Mouse (Mus musculus) heart, embryonic 13.5 days (tissue): ENCODE results near the gene Lims1. TPM values are rescaled to one million over a fixed set of nuclear protein-coding genes. Genes with fewer than 3 reads are reported as not detected.
A peak's percentile ranks its signal among the peaks of the same experiment; 100 is the strongest.
"Not testable (repeated sequence)": the region's sequence is repeated elsewhere in the genome, so short reads cannot be mapped to it uniquely, and the experiment has no call there.

Experiments
- ATAC-seq: fragments of 200-750 bp; cut with Nextera tagmentation; 2 replicates; pipeline ENCODE4 v1.8.0; 2017; ENCODE audit warnings: moderate TSS enrichment; ENCODE audit not compliant: insufficient number of reproducible peaks, low FRiP score, low TSS enrichment; ENCODE audit errors: extremely low read depth
- H3K27ac ChIP-seq: fragments of 300-500 bp; sonication (generic); replicated peaks from 2 replicates; pipeline ENCODE4 v1.5.1; 2015; ENCODE audit warnings: moderate library complexity, mild to moderate bottlenecking, inconsistent platforms
- H3K27me3 ChIP-seq: fragments of 300-500 bp; sonication (generic); replicated peaks from 2 replicates; pipeline ENCODE4 v1.6.1; 2015; ENCODE audit warnings: mild to moderate bottlenecking, inconsistent platforms
- H3K36me3 ChIP-seq: fragments of 300-500 bp; sonication (generic); 2 replicates; pipeline ENCODE4 v1.6.1; 2015; ENCODE audit warnings: mild to moderate bottlenecking, inconsistent platforms
- H3K4me1 ChIP-seq: fragments of 300-500 bp; sonication (generic); 2 replicates; pipeline ENCODE4 v1.6.1; 2015; ENCODE audit warnings: inconsistent platforms
- H3K4me2 ChIP-seq: fragments of 300-500 bp; sonication (generic); 2 replicates; pipeline ENCODE4 v1.6.1; 2015; ENCODE audit warnings: inconsistent platforms, mild to moderate bottlenecking, moderate library complexity
- H3K4me3 ChIP-seq: fragments of 300-500 bp; sonication (generic); 2 replicates; pipeline ENCODE4 v1.5.1; 2015; ENCODE audit warnings: moderate library complexity, mild to moderate bottlenecking, inconsistent platforms
- H3K9ac ChIP-seq: fragments of 300-500 bp; sonication (generic); 2 replicates; pipeline ENCODE4 v1.6.1; 2015; ENCODE audit warnings: inconsistent platforms, mild to moderate bottlenecking, moderate library complexity
- H3K9me3 ChIP-seq: fragments of 300-500 bp; sonication (generic); 2 replicates; pipeline ENCODE4 v1.6.1; 2016; ENCODE audit warnings: inconsistent platforms
- WGBS: fragments of 180-500 bp; shearing (Covaris S2); methylation state at CpG from one replicate; pipeline ENCODE4 v1.1.7; 2015; ENCODE audit warnings: mixed read lengths; 5-methylcytosine and 5-hydroxymethylcytosine counted together
- polyA plus RNA-seq: library from polyadenylated mRNA; unstranded; fragments of >200 nt; fragmentation: Nextera tagmentation; extraction: Ambion mirVana; gene quantifications from 2 replicates; pipeline ENCODE4 v1.2.1, GENCODE M21; 2015

The Lims1 gene
- polyA plus RNA-seq, 1 experiment from 2014 or later, result 160 TPM

DNA sequence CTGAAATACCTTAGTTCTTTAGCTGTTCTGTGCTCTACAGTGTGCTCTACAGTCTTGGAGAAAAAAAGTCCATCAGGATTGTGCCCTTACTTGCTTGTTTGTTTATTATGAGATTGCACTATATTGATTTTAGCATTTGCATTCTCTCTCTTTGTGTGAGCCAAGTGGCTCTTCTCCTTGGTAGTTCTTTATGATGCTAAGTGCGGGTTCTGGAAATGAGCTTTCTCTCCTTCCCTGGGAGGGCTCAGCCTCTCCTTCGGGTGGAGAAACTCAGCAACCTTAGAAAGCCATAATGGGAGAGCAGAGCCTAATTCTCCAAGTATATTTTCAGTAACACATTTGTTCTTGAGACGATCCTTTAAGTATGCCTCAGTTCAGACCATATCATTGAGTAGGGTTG lies 3.0 kb downstream of the Lims1 start:
- Histone ChIP-seq H3K36me3 (no peaks in the 10 kb centered on the region), H3K4me3 (peak overlapping the region; percentile 26), H3K27me3 (no peaks in the 10 kb centered on the region), H3K4me2 (peak overlapping the region; percentile 75), H3K4me1 (peaks cover 42% of the 10 kb centered on the region), H3K27ac (peak overlapping the region; percentile 32; the same call in 1 of the 2 replicates), H3K9ac (peak overlapping the region; percentile 54), H3K9me3 (no peaks in the 10 kb centered on the region)
- ATAC-seq, result no peak
- WGBS, result 45% methylated on average over 3 of the region's 3 CpGs

- 90% methylated on average over 6 of the region's 6 CpGs for WGBS
- peaks cover 38% of the 10 kb centered on the region for H3K4me1 ChIP-seq
- not testable (repeated sequence) for ATAC-seq
Observed at GRCm38 (mm10) chr10:58327836-58328235, 4.6 kb downstream of the Lims1 start.

GRCm38 (mm10) chr10:58328517-58329108 lies 5.3 kb downstream of the Lims1 start:
- Histone ChIP-seq H3K27me3 (no peaks in the 10 kb centered on the region), H3K4me2 (no peak overlapping the region), H3K27ac (no peak overlapping the region), H3K9me3 (no peaks in the 10 kb centered on the region), H3K4me1 (peaks cover 43% of the 10 kb centered on the region), H3K36me3 (no peaks in the 10 kb centered on the region), H3K9ac (no peak overlapping the region), H3K4me3 (no peak overlapping the region)
- ATAC-seq, result no peak
- WGBS, result 96% methylated on average over 8 of the region's 8 CpGs

More at GRCm38 (mm10) chr10:58327836-58328235, 4.6 kb downstream of the Lims1 start:
- not testable (repeated sequence) for H3K27ac ChIP-seq, H3K9ac ChIP-seq, H3K4me2 ChIP-seq, H3K36me3 ChIP-seq, H3K4me3 ChIP-seq, H3K9me3 ChIP-seq, H3K27me3 ChIP-seq

DNA sequence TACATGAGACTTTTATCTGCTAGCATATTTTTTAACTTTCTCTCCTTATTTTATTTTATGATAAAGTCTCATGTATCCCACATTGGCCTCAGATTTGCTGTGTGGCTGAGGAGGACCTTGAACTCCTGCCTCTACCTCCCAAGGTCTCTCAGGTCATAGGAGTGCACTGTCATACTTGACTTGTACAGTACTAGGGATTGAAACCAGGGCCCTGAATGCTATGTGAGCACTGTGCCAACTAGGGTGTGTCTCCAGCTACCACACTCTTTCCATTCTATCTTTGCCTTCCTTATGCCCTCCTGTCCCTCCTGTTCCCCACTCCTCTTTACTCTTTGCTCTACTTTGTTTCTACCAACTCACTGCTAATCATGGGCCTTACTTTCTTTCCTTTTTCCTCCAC lies 7.4 kb downstream of the Lims1 start:
- no peak for ATAC-seq
- Histone ChIP-seq H3K27me3 (no peaks in the 10 kb centered on the region), H3K4me3 (no peak overlapping the region), H3K4me1 (peaks cover 47% of the 10 kb centered on the region), H3K27ac (no peak overlapping the region), H3K4me2 (no peak overlapping the region), H3K36me3 (no peaks in the 10 kb centered on the region), H3K9me3 (no peaks in the 10 kb centered on the region), H3K9ac (no peak overlapping the region)

DNA sequence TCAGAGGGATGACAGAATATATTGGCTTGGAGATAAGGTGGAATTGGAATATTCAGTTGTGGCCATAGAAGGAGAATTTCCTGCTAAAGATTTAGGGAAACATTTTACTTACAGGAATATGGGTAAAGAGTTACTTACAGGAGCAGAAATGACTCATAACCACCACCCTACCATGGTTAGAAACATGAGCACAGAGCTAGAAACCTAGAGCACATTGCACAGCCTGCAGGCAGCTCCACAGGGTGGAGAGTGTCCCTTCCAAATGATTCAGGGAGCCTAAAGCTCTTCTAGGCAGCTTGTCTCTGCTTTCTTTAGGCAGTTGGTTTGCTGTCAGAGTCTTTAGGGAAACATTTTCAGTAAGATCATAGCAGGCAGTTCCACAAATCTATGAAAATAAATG lies 8.5 kb downstream of the Lims1 start:
- no peak overlapping the region for H3K4me2 ChIP-seq
- H3K36me3 ChIP-seq, result no peaks in the 10 kb centered on the region
- H3K4me3 ChIP-seq, result no peak overlapping the region
- H3K9ac ChIP-seq, result no peak overlapping the region
- H3K9me3 ChIP-seq, result no peaks in the 10 kb centered on the region
- peaks cover 43% of the 10 kb centered on the region for H3K4me1 ChIP-seq
- H3K27ac ChIP-seq, result no peak overlapping the region
- no peaks in the 10 kb centered on the region for H3K27me3 ChIP-seq
- no peak for ATAC-seq

GRCm38 (mm10) chr10:58333414-58333813 lies 10.1 kb downstream of the Lims1 start:
- no peak overlapping the region for H3K9ac ChIP-seq
- peaks cover 49% of the 10 kb centered on the region for H3K4me1 ChIP-seq
- no peaks in the 10 kb centered on the region for H3K27me3 ChIP-seq
- H3K4me2 ChIP-seq, result no peak overlapping the region
- H3K36me3 ChIP-seq, result no peaks in the 10 kb centered on the region
- 52% methylated on average over 5 of the region's 5 CpGs for WGBS
- H3K27ac ChIP-seq, result no peak overlapping the region
- no peak for ATAC-seq
- no peak overlapping the region for H3K4me3 ChIP-seq
- H3K9me3 ChIP-seq, result no peaks in the 10 kb centered on the region

- ATAC-seq, result no peak
Observed at GRCm38 (mm10) chr10:58336156-58336555, 12.9 kb downstream of the Lims1 start.

GRCm38 (mm10) chr10:58337091-58337490 lies 13.8 kb downstream of the Lims1 start:
- H3K4me1 ChIP-seq, result peaks cover 66% of the 10 kb centered on the region
- not testable (repeated sequence) for ATAC-seq, H3K9ac ChIP-seq, H3K27ac ChIP-seq, H3K27me3 ChIP-seq, H3K36me3 ChIP-seq, H3K9me3 ChIP-seq, H3K4me3 ChIP-seq, H3K4me2 ChIP-seq
- 87% methylated on average over 4 of the region's 4 CpGs for WGBS

More at GRCm38 (mm10) chr10:58336156-58336555, 12.9 kb downstream of the Lims1 start:
- Histone ChIP-seq H3K36me3 (peaks cover 5% of the 10 kb centered on the region; the same call in 1 of the 2 replicates), H3K4me1 (peaks cover 57% of the 10 kb centered on the region), H3K9me3 (no peaks in the 10 kb centered on the region), H3K27ac (peak overlapping the region; percentile 45; the same call in 1 of the 2 replicates), H3K27me3 (no peaks in the 10 kb centered on the region), H3K4me3 (no peak overlapping the region), H3K4me2 (no peak overlapping the region), H3K9ac (no peak overlapping the region)
- WGBS, result 87% methylated on average over 1 of the region's 1 CpGs

GRCm38 (mm10) chr10:58338590-58338989 lies 15.3 kb downstream of the Lims1 start:
- H3K27me3 ChIP-seq, result no peaks in the 10 kb centered on the region
- H3K4me3 ChIP-seq, result no peak overlapping the region
- no peak for ATAC-seq
- H3K4me1 ChIP-seq, result peaks cover 77% of the 10 kb centered on the region
- H3K4me2 ChIP-seq, result no peak overlapping the region
- no peak overlapping the region for H3K9ac ChIP-seq
- H3K27ac ChIP-seq, result peak overlapping the region; percentile 62
- H3K9me3 ChIP-seq, result no peaks in the 10 kb centered on the region
- 6% methylated on average over 1 of the region's 1 CpGs for WGBS
- H3K36me3 ChIP-seq, result peaks cover 5% of the 10 kb centered on the region; the same call in 1 of the 2 replicates

DNA sequence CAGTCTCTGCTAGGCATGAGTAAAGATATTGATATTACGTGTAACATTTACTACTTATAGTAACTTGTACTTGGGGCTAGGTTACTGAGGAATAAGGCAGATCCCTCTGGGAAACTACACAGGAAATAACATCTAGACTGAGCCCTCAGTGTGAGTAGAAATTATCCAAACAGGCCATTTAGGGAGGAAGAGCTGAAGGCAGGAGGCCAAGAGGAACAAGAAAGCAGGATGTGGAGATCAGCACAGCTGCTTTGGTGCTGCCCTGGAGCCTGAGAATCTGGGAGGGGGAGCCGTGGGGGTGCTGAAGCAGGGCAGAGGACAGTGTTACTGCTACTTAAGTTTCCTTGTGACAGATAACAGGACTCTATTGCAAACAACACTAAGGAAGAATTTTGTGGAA lies 18.4 kb downstream of the Lims1 start:
- peak; percentile 31; the same call in 1 of the 2 replicates for ATAC-seq
- H3K27me3 ChIP-seq, result no peaks in the 10 kb centered on the region
- H3K36me3 ChIP-seq, result peaks cover 10% of the 10 kb centered on the region; the same call in 1 of the 2 replicates
- H3K9ac ChIP-seq, result no peak overlapping the region
- no peaks in the 10 kb centered on the region for H3K9me3 ChIP-seq
- H3K4me3 ChIP-seq, result no peak overlapping the region
- H3K4me2 ChIP-seq, result no peak overlapping the region
- 38% methylated on average over 2 of the region's 2 CpGs for WGBS
- peaks cover 67% of the 10 kb centered on the region for H3K4me1 ChIP-seq
- H3K27ac ChIP-seq, result peak overlapping the region; percentile 93

- peaks cover 10% of the 10 kb centered on the region; the same call in 1 of the 2 replicates for H3K36me3 ChIP-seq
- H3K27me3 ChIP-seq, result no peaks in the 10 kb centered on the region
- H3K4me3 ChIP-seq, result no peak overlapping the region
- peak overlapping the region; percentile 93 for H3K27ac ChIP-seq
- WGBS, result 60% methylated on average over 2 of the region's 2 CpGs
- no peak overlapping the region for H3K4me2 ChIP-seq
- no peak overlapping the region for H3K9ac ChIP-seq
- no peaks in the 10 kb centered on the region for H3K9me3 ChIP-seq
- no peak for ATAC-seq
- H3K4me1 ChIP-seq, result peaks cover 70% of the 10 kb centered on the region
Observed at GRCm38 (mm10) chr10:58342199-58342598, 18.9 kb downstream of the Lims1 start.

GRCm38 (mm10) chr10:58343552-58343951 lies 20.3 kb downstream of the Lims1 start:
- H3K27me3 ChIP-seq, result no peaks in the 10 kb centered on the region
- no peak overlapping the region for H3K4me3 ChIP-seq
- no peak overlapping the region for H3K9ac ChIP-seq
- no peak overlapping the region for H3K4me2 ChIP-seq
- peak overlapping the region; percentile 93 for H3K27ac ChIP-seq
- peaks cover 60% of the 10 kb centered on the region for H3K4me1 ChIP-seq
- no peaks in the 10 kb centered on the region for H3K9me3 ChIP-seq
- H3K36me3 ChIP-seq, result peaks cover 10% of the 10 kb centered on the region
- no peak for ATAC-seq
- WGBS, result 83% methylated on average over 3 of the region's 3 CpGs
